Mouse (Mus musculus): Measurements from ENCODE around the gene Ccdc115.

Gene Ccdc115

GRCm38 (mm10) chr1:34439215-34439960 lies at the start of gene Ccdc115, which contains the start of gene Imp4:
TSS of gene Ccdc115 (minus strand) at chr1:34439672.
TSS of gene Imp4 (plus strand) at chr1:34439851.
- DNase-seq (ENCODE audit: extremely low read depth, low read depth, low spot score), result peak; percentile 96

- no peak for DNase-seq (ENCODE audit: extremely low read depth, low read depth, low spot score)
Measured at GRCm38 (mm10) chr1:34487383-34487782, 47.9 kb upstream of the Ccdc115 start.

- DNase-seq (ENCODE audit: extremely low read depth, low read depth, low spot score), result no peak
Measured at GRCm38 (mm10) chr1:34485461-34486188, 46.2 kb upstream of the Ccdc115 start.

GRCm38 (mm10) chr1:34484470-34484869 lies 45.0 kb upstream of the Ccdc115 start:
- no peak for DNase-seq (ENCODE audit: extremely low read depth, low read depth, low spot score)

- DNase-seq (ENCODE audit: extremely low read depth, low read depth, low spot score), result no peak
Measured at GRCm38 (mm10) chr1:34481920-34482669, 42.6 kb upstream of the Ccdc115 start.

GRCm38 (mm10) chr1:34480801-34481200 lies 41.3 kb upstream of the Ccdc115 start:
- no peak for DNase-seq (ENCODE audit: extremely low read depth, low read depth, low spot score)

- DNase-seq (ENCODE audit: extremely low read depth, low read depth, low spot score), result no peak
Measured at GRCm38 (mm10) chr1:34478891-34479655, 39.6 kb upstream of the Ccdc115 start.

- no peak for DNase-seq (ENCODE audit: extremely low read depth, low read depth, low spot score)
Measured at GRCm38 (mm10) chr1:34472427-34473300, 33.2 kb upstream of the Ccdc115 start.

GRCm38 (mm10) chr1:34469801-34470200 lies 30.3 kb upstream of the Ccdc115 start:
- no peak for DNase-seq (ENCODE audit: extremely low read depth, low read depth, low spot score)

GRCm38 (mm10) chr1:34468500-34468899 lies 29.0 kb upstream of the Ccdc115 start:
- DNase-seq (ENCODE audit: extremely low read depth, low read depth, low spot score), result no peak

- no peak for DNase-seq (ENCODE audit: extremely low read depth, low read depth, low spot score)
Measured at GRCm38 (mm10) chr1:34468051-34468450, 28.6 kb upstream of the Ccdc115 start.

GRCm38 (mm10) chr1:34465445-34465844 lies 26.0 kb upstream of the Ccdc115 start:
- DNase-seq (ENCODE audit: extremely low read depth, low read depth, low spot score), result no peak

GRCm38 (mm10) chr1:34464310-34464817 lies 24.9 kb upstream of the Ccdc115 start:
- no peak for DNase-seq (ENCODE audit: extremely low read depth, low read depth, low spot score)

- DNase-seq (ENCODE audit: extremely low read depth, low read depth, low spot score), result no peak
Measured at GRCm38 (mm10) chr1:34462766-34463165, 23.3 kb upstream of the Ccdc115 start.

- no peak for DNase-seq (ENCODE audit: extremely low read depth, low read depth, low spot score)
Measured at GRCm38 (mm10) chr1:34460061-34460441, 20.6 kb upstream of the Ccdc115 start.

GRCm38 (mm10) chr1:34459284-34460060 lies 20.0 kb upstream of the Ccdc115 start, which contains the start of gene Ptpn18:
TSS of gene Ptpn18 (plus strand) at chr1:34459762.
- no peak for DNase-seq (ENCODE audit: extremely low read depth, low read depth, low spot score)

- DNase-seq (ENCODE audit: extremely low read depth, low read depth, low spot score), result no peak
Measured at GRCm38 (mm10) chr1:34458431-34458830, 19.0 kb upstream of the Ccdc115 start.

GRCm38 (mm10) chr1:34443124-34443523 lies 3.7 kb upstream of the Ccdc115 start:
- DNase-seq (ENCODE audit: extremely low read depth, low read depth, low spot score), result no peak
